Mouse (Mus musculus) kidney, adult 2 months (tissue): Measurements from ENCODE around the gene Slc24a2.

Experiments used
- CTCF ChIP-seq: fragments of 200-500 bp; conservative IDR thresholded peaks from 2 replicates; pipeline ENCODE4 v1.5.1; 2011; ENCODE audit warnings: low read depth, mild to moderate bottlenecking, control low read depth, low read length, moderate library complexity, mixed read lengths; ENCODE audit not compliant: insufficient read depth, insufficient read length
- POLR2A ChIP-seq: fragments of 200-500 bp; IDR thresholded peaks from one replicate; pipeline ENCODE4 v1.6.1; 2011; ENCODE audit warnings: low read depth, low read length, control low read depth

DNA sequence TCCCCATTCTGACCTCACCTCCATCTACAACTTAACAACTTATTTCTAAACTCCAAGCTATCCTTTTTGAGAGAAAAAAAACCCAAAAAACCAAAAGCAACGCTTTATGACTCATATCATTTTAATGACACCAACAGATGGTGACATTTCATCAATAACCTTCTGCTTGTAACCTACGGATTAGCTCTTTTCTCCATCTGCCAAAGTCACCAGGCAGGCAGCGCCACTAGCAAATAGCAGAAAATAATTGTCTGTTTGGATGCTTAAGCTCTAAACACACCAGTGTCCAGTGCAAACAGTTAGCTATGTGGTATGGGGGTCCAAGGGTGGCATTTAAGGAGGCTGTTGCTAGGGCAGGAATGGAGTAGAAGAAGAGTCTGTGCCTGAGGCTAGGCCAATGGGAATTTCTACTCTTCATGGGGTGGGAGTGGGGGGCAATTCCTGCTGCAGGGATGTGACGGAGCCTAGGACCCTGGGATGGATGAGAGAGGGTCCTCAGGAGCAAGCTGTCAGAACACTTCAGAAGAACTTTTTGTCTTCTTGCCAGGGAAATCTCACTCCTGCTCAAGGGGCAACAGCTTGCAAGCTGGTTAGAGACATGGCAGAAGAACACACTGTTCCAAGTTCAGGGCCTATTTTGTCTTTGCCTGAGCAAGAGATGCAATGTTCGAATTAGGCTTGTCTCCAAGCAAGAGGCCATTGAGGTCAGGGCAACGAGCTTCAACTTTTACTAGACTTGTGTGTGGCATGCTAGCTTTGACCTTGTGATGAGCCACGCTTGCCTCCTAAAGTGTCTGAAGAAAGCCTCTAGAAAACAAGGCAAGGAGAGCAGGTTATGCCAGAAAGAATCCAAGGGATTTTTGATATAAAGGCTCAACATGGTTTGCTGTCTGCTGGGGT lies 216.3 kb downstream of the Slc24a2 start:
- no peak for TF ChIP-seq CTCF
- TF ChIP-seq POLR2A: no peak
